Mouse (Mus musculus) limb, embryonic 14.5 days (tissue): ENCODE measurements around the gene Tgds. TPM values are rescaled to one million over a fixed set of nuclear protein-coding genes. Genes with fewer than 3 reads are reported as not detected.
A peak's percentile ranks its signal among the peaks of the same experiment; 100 is the strongest.

Source experiments
- ATAC-seq: fragments of 200-750 bp; cut with Nextera tagmentation; 2 replicates; pipeline ENCODE4 v1.8.0; 2017; ENCODE audit warnings: low read depth, moderate number of reproducible peaks, moderate TSS enrichment; ENCODE audit not compliant: low FRiP score
- DNase-seq: peaks from one replicate; pipeline ENCODE4 v3.0.0-alpha.2; 2015; ENCODE audit warnings: low spot score
- H3K27ac ChIP-seq: fragments of 300-500 bp; sonication (generic); replicated peaks from 2 replicates; pipeline ENCODE4 v1.5.1; 2014; ENCODE audit warnings: low read depth, mild to moderate bottlenecking, low read length, moderate library complexity, mixed read lengths
- H3K27me3 ChIP-seq: fragments of 300-500 bp; sonication (generic); 2 replicates; pipeline ENCODE4 v1.6.1; 2014; ENCODE audit warnings: low read length, mixed read lengths; ENCODE audit not compliant: control insufficient read depth, insufficient read depth
- H3K36me3 ChIP-seq: fragments of 300-500 bp; sonication (generic); 2 replicates; pipeline ENCODE4 v1.6.1; 2014; ENCODE audit warnings: mild to moderate bottlenecking, low read length, moderate library complexity, mixed read lengths; ENCODE audit not compliant: control insufficient read depth, insufficient read depth
- H3K4me1 ChIP-seq: fragments of 300-500 bp; sonication (generic); 2 replicates; pipeline ENCODE4 v1.6.1; 2014; ENCODE audit warnings: antibody characterized with exemption, low read length, mixed read lengths; ENCODE audit not compliant: control insufficient read depth, insufficient read depth
- H3K4me2 ChIP-seq: fragments of 300-500 bp; sonication (generic); replicated peaks from 2 replicates; pipeline ENCODE4 v1.6.1; 2014; ENCODE audit warnings: low read depth, mild to moderate bottlenecking, low read length, moderate library complexity; ENCODE audit not compliant: severe bottlenecking
- H3K4me3 ChIP-seq: fragments of 300-500 bp; sonication (generic); replicated peaks from 2 replicates; pipeline ENCODE4 v1.5.1; 2014; ENCODE audit warnings: low read length
- H3K9ac ChIP-seq: fragments of 300-500 bp; sonication (generic); 2 replicates; pipeline ENCODE4 v1.6.1; 2014; ENCODE audit warnings: mild to moderate bottlenecking, low read depth, low read length, moderate library complexity; ENCODE audit not compliant: severe bottlenecking
- H3K9me3 ChIP-seq: fragments of 300-500 bp; sonication (generic); 2 replicates; pipeline ENCODE4 v1.6.1; 2016; ENCODE audit warnings: low read length; ENCODE audit not compliant: control insufficient read depth
- POLR2A ChIP-seq: fragments of 200-500 bp; IDR thresholded peaks from 2 replicates; pipeline ENCODE4 v1.8.0; 2012; ENCODE audit warnings: inconsistent platforms, mild to moderate bottlenecking, moderate library complexity, borderline replicate concordance; ENCODE audit not compliant: insufficient read depth, insufficient read length; ENCODE audit errors: extremely low read depth
- WGBS: fragments of 180-500 bp; shearing (Covaris S2); extraction: QIAGEN DNeasy Blood & Tissue Kit; methylation state at CpG from one replicate; pipeline ENCODE4 v1.1.7; 2014; 5-methylcytosine and 5-hydroxymethylcytosine counted together
- polyA plus RNA-seq, 2 experiments: library from polyadenylated mRNA; depleted of rRNA in 1 of 2; stranded (reverse) in 1 of 2; unstranded in 1 of 2; fragments of >200 nt; fragmentation: Nextera tagmentation in 1 of 2; extraction: Ambion mirVana in 1 of 2; gene quantifications; 2 replicates each; pipeline versions ENCODE4 v1.2.1 to v1.2.3; 2012 to 2014

The Tgds gene
- polyA plus RNA-seq, 2 experiments, result 37.9 to 39.9 TPM

- H3K27me3 ChIP-seq, result no peaks in the 10 kb centered on the region
- H3K4me2 ChIP-seq, result peak within 1 kb of the TSS; percentile 68
- DNase-seq, result peak; percentile 98
- ATAC-seq, result peak; percentile 96
- H3K4me3 ChIP-seq, result peak within 1 kb of the TSS; percentile 94
- peak within 1 kb of the TSS; percentile 92 for H3K9ac ChIP-seq
- peak within 1 kb of the TSS; percentile 73; the same call in 1 of the 2 replicates for H3K27ac ChIP-seq
- WGBS, result under 1% methylated on average over 66 of the region's 77 CpGs
- peaks cover 30% of the 10 kb centered on the region for H3K36me3 ChIP-seq
- H3K4me1 ChIP-seq, result peaks cover 13% of the 10 kb centered on the region
- TF ChIP-seq POLR2A, result peak; percentile 70; the same call in 1 of the 2 replicates
- no peaks in the 10 kb centered on the region for H3K9me3 ChIP-seq
Observed at GRCm38 (mm10) chr14:118136744-118137452, 4.3 kb upstream of the Tgds start, which contains the start of gene Gpr180. TSS of gene Gpr180 (plus strand) at chr14:118137158.

- no peak overlapping the region for H3K27ac ChIP-seq
- no peak for DNase-seq
Observed at GRCm38 (mm10) chr14:118131931-118132641, 469 bp downstream of the Tgds start.

GRCm38 (mm10) chr14:118131472-118131871, 1.1 kb downstream of the Tgds start:
- H3K9me3 ChIP-seq, result no peaks in the 10 kb centered on the region
- no peak for DNase-seq
- no peak for ATAC-seq
- peak overlapping the region; percentile 81 for H3K4me3 ChIP-seq
- peak overlapping the region; percentile 86 for H3K9ac ChIP-seq
- WGBS, result 77% methylated on average over 7 of the region's 7 CpGs
- peaks cover 34% of the 10 kb centered on the region for H3K36me3 ChIP-seq
- H3K4me1 ChIP-seq, result peaks cover 17% of the 10 kb centered on the region
- no peak overlapping the region for H3K27ac ChIP-seq
- no peaks in the 10 kb centered on the region for H3K27me3 ChIP-seq
- peak overlapping the region; percentile 86 for H3K4me2 ChIP-seq
- TF ChIP-seq POLR2A, result no peak

More at GRCm38 (mm10) chr14:118131931-118132641, 469 bp downstream of the Tgds start:
- Histone ChIP-seq H3K9ac (peak overlapping the region; percentile 86), H3K4me2 (peak overlapping the region; percentile 86), H3K4me1 (peaks cover 17% of the 10 kb centered on the region), H3K27me3 (no peaks in the 10 kb centered on the region), H3K36me3 (peaks cover 28% of the 10 kb centered on the region), H3K4me3 (peak overlapping the region; percentile 81), H3K9me3 (no peaks in the 10 kb centered on the region)
- ATAC-seq, result peak; percentile 24; the same call in 1 of the 2 replicates
- no peak for TF ChIP-seq POLR2A
- WGBS, result 13% methylated on average over 21 of the region's 21 CpGs

- H3K4me3 ChIP-seq, result no peak overlapping the region
- DNase-seq (no peak), ATAC-seq (no peak)
Observed at GRCm38 (mm10) chr14:118126301-118126700, 6.3 kb downstream of the Tgds start.

GRCm38 (mm10) chr14:118124771-118125170, 7.8 kb downstream of the Tgds start:
- Histone ChIP-seq H3K27me3 (no peaks in the 10 kb centered on the region), H3K27ac (no peak overlapping the region), H3K4me1 (no peaks in the 10 kb centered on the region), H3K4me3 (no peak overlapping the region), H3K4me2 (no peak overlapping the region), H3K36me3 (peaks cover 86% of the 10 kb centered on the region), H3K9ac (no peak overlapping the region), H3K9me3 (no peaks in the 10 kb centered on the region)
- TF ChIP-seq POLR2A, result no peak
- 94% methylated on average over 4 of the region's 4 CpGs for WGBS
- ATAC-seq (no peak), DNase-seq (no peak)

More at GRCm38 (mm10) chr14:118126301-118126700, 6.3 kb downstream of the Tgds start:
- no peak overlapping the region for H3K9ac ChIP-seq
- no peaks in the 10 kb centered on the region for H3K9me3 ChIP-seq
- 94% methylated on average over 5 of the region's 5 CpGs for WGBS
- peaks cover 75% of the 10 kb centered on the region for H3K36me3 ChIP-seq
- H3K4me1 ChIP-seq, result peaks cover 7% of the 10 kb centered on the region
- H3K27me3 ChIP-seq, result no peaks in the 10 kb centered on the region
- no peak overlapping the region for H3K27ac ChIP-seq
- TF ChIP-seq POLR2A, result no peak
- no peak overlapping the region for H3K4me2 ChIP-seq
